Comparison of ENCODE assay signal across 11 mouse cellular contexts in genomic region chr11:119558870-119559610, GRCm38 (mm10). TPM values are rescaled to one million over a fixed set of nuclear protein-coding genes. Genes with fewer than 3 reads are reported as not detected.
DNase-seq lines count a peak whose midpoint lies in the region; ATAC-seq lines count a peak whose summit lies in the region.
"Had no signal": no experiment of that assay in that cellular context is flagged by ENCODE, and none has a peak within 500 bp of the region (broad histone marks: within the 10 kb centered on the region; RNA-seq: fewer than 3 reads in every experiment).

No protein-coding gene starts in this region.

- H3K4me1 ChIP-seq in heart, embryonic 15.5 days (replicated peaks), result peaks cover 17% of the 10 kb centered on the region
- peaks cover 26% of the 10 kb centered on the region for H3K4me1 ChIP-seq in hindbrain, embryonic 14.5 days (replicated peaks; ENCODE audit: control insufficient read depth, insufficient read depth, low read length)

- H3K9me3 ChIP-seq in heart, embryonic 15.5 days (replicated peaks), result no peaks in the 10 kb centered on the region
- H3K9me3 ChIP-seq in hindbrain, embryonic 14.5 days (ENCODE audit: control insufficient read depth, low read length), result no peaks in the 10 kb centered on the region

- H3K4me3 ChIP-seq in heart, embryonic 15.5 days, result no peak overlapping the region
- no peak overlapping the region for H3K4me3 ChIP-seq in hindbrain, embryonic 14.5 days (replicated peaks; ENCODE audit: low read length)
- H3K4me3 ChIP-seq: erythroblast, embryonic 14.5 days had no signal

- H3K27ac ChIP-seq in heart, embryonic 15.5 days, result no peak overlapping the region
- H3K27ac ChIP-seq in hindbrain, embryonic 14.5 days, result peak overlapping the region; percentile 91
- H3K27ac ChIP-seq: macrophage had no signal

- no peaks in the 10 kb centered on the region for H3K36me3 ChIP-seq in heart, embryonic 15.5 days
- H3K36me3 ChIP-seq in hindbrain, embryonic 14.5 days (replicated peaks; ENCODE audit: control insufficient read depth, insufficient read depth), result no peaks in the 10 kb centered on the region

- H3K9ac ChIP-seq in heart, embryonic 15.5 days, result no peak overlapping the region
- peak overlapping the region; percentile 45 for H3K9ac ChIP-seq in hindbrain, embryonic 14.5 days

- H3K4me2 ChIP-seq in heart, embryonic 15.5 days, result no peak overlapping the region
- peak overlapping the region; percentile 22 for H3K4me2 ChIP-seq in hindbrain, embryonic 14.5 days (replicated peaks)

- WGBS in heart, embryonic 15.5 days, result 20% methylated on average over 9 of the region's 9 CpGs
- WGBS in hindbrain, embryonic 14.5 days, result 11% methylated on average over 8 of the region's 9 CpGs

- peak; percentile 43 for ATAC-seq in heart, embryonic 15.5 days (replicated peaks; ENCODE audit: insufficient number of reproducible peaks, insufficient read depth, low FRiP score, low read depth)
- ATAC-seq in hindbrain, embryonic 14.5 days (ENCODE audit: low FRiP score), result peak; percentile 64

- H3K27me3 ChIP-seq in heart, embryonic 15.5 days, result peaks cover 56% of the 10 kb centered on the region
- H3K27me3 ChIP-seq in hindbrain, embryonic 14.5 days (ENCODE audit: control insufficient read depth, insufficient read depth, low read length), result peaks cover 1% of the 10 kb centered on the region; the same call in 1 of the 2 replicates

- DNase-seq in heart, adult 18-20 months, result no peak
- peak; percentile 61 for DNase-seq in embryo, embryonic 9.5 days (ENCODE audit: extremely low spot score)
- DNase-seq in hindbrain, embryonic 14.5 days (ENCODE audit: low spot score), result peak; percentile 54
- peak; percentile 59 for DNase-seq in neural tube, embryonic 10.5 days (ENCODE audit: extremely low spot score, low spot score)
- DNase-seq in testis, postnatal 14 days (ENCODE audit: low spot score), result no peak
- no peak for DNase-seq in left cerebral cortex, adult 11 months (ENCODE audit: low spot score)
- DNase-seq in layer of hippocampus, postnatal 14 days (ENCODE audit: low spot score in 2 of 2), result no peak
- DNase-seq: spleen, adult 18-20 months had no signal

RNA-seq across cellular contexts. Expression of gene Nptx1, which starts 11.5 kb away (rescaled TPM):
- 0.79 and 1.1 TPM in 2 replicates for polyA plus RNA-seq in heart, embryonic 15.5 days (2015; fragmentation: Nextera tagmentation; extraction: Ambion mirVana)
- total RNA-seq in heart, adult 18-20 months (2021), result under 1 TPM; 0.07 to 0.13 TPM
- polyA plus RNA-seq in hindbrain, embryonic 14.5 days (2014; fragmentation: Nextera tagmentation; extraction: Ambion mirVana), result 17.4 and 20.5 TPM in 2 replicates
- total RNA-seq in layer of hippocampus, postnatal 14 days (2021), result 100 to 1,000 TPM; 297 to 306 TPM
- polyA plus RNA-seq: erythroblast, embryonic 14.5 days had no signal

RNA-seq across cellular contexts. Expression of gene Rptor, which starts 43.7 kb away (rescaled TPM):
- 6.4 and 10.2 TPM in 2 replicates for polyA plus RNA-seq in heart, embryonic 15.5 days (2015; fragmentation: Nextera tagmentation; extraction: Ambion mirVana)
- total RNA-seq in heart, adult 18-20 months (2021), result 10 to 100 TPM; 30.4 to 34.0 TPM
- 12.3 and 13.2 TPM in 2 replicates for polyA plus RNA-seq in hindbrain, embryonic 14.5 days (2014; fragmentation: Nextera tagmentation; extraction: Ambion mirVana)
- total RNA-seq in layer of hippocampus, postnatal 14 days (2021), result 10 to 100 TPM; 53.4 to 54.1 TPM

Comparison
In these comparisons a context has a peak if more than half of its experiments do, and no peak if none do; other contexts are left out.
1. DNase-seq: peak in embryo, embryonic 9.5 days (single experiment), hindbrain, embryonic 14.5 days (single experiment) and neural tube, embryonic 10.5 days (single experiment); none in heart, adult 18-20 months (0 of 2), testis, postnatal 14 days (single experiment), left cerebral cortex, adult 11 months (single experiment) and layer of hippocampus, postnatal 14 days (0 of 2).
2. RNA of gene Nptx1, which starts 11.5 kb away (total RNA-seq): 297 to 306 TPM in layer of hippocampus, postnatal 14 days; 0.07 to 0.13 TPM in heart, adult 18-20 months; every median in the first group is over 100 times any median in the second.